Mouse (Mus musculus) embryonic facial prominence, embryonic 11.5 days (tissue): ENCODE measurements around the gene Olfr905. TPM values are rescaled to one million over a fixed set of nuclear protein-coding genes. Genes with fewer than 3 reads are reported as not detected.

ENCODE experiments used
- ATAC-seq: fragments of 200-750 bp; cut with Nextera tagmentation; replicated peaks from 2 replicates; pipeline ENCODE4 v1.8.0; 2017; ENCODE audit warnings: low read depth; ENCODE audit not compliant: insufficient number of reproducible peaks, low FRiP score, low TSS enrichment
- DNase-seq: peaks from one replicate; pipeline ENCODE4 v3.0.0-alpha.2; 2015; ENCODE audit warnings: low spot score
- H3K27ac ChIP-seq: fragments of 300-500 bp; sonication (generic); replicated peaks from 2 replicates; pipeline ENCODE4 v1.5.1; 2014; ENCODE audit warnings: mild to moderate bottlenecking, low read depth, low read length, control low read depth
- H3K27me3 ChIP-seq: fragments of 300-500 bp; sonication (generic); 2 replicates; pipeline ENCODE4 v1.6.1; 2014; ENCODE audit warnings: mild to moderate bottlenecking, low read length, moderate library complexity, mixed read lengths; ENCODE audit not compliant: control insufficient read depth, insufficient read depth
- H3K36me3 ChIP-seq: fragments of 300-500 bp; sonication (generic); replicated peaks from 2 replicates; pipeline ENCODE4 v1.6.1; 2014; ENCODE audit warnings: low read depth, mild to moderate bottlenecking, low read length, moderate library complexity, mixed read lengths; ENCODE audit not compliant: control insufficient read depth, insufficient read depth
- H3K4me1 ChIP-seq: fragments of 300-500 bp; sonication (generic); 2 replicates; pipeline ENCODE4 v1.6.1; 2014; ENCODE audit warnings: low read length, mixed read lengths; ENCODE audit not compliant: control insufficient read depth, insufficient read depth
- H3K4me2 ChIP-seq: fragments of 300-500 bp; sonication (generic); 2 replicates; pipeline ENCODE4 v1.6.1; 2014; ENCODE audit warnings: low read depth, mild to moderate bottlenecking, control low read depth, low read length, moderate library complexity
- H3K4me3 ChIP-seq: fragments of 300-500 bp; sonication (generic); 2 replicates; pipeline ENCODE4 v1.5.1; 2014; ENCODE audit warnings: low read depth, low read length, control low read depth
- H3K9ac ChIP-seq: fragments of 300-500 bp; sonication (generic); replicated peaks from 2 replicates; pipeline ENCODE4 v1.6.1; 2014; ENCODE audit warnings: mild to moderate bottlenecking, control low read depth, low read length
- H3K9me3 ChIP-seq: fragments of 300-500 bp; sonication (generic); replicated peaks from 2 replicates; pipeline ENCODE4 v1.6.1; 2016; ENCODE audit warnings: mild to moderate bottlenecking, low read length, inconsistent platforms, mixed read lengths; ENCODE audit not compliant: control insufficient read depth
- WGBS: fragments of 180-500 bp; shearing (Covaris S2); extraction: QIAGEN DNeasy Blood & Tissue Kit; methylation state at CpG from one replicate; pipeline ENCODE4 v1.1.7; 2014; 5-methylcytosine and 5-hydroxymethylcytosine counted together
- polyA plus RNA-seq: library from polyadenylated mRNA; unstranded; fragments of >200 nt; fragmentation: Nextera tagmentation; extraction: Ambion mirVana; gene quantifications from 2 replicates; pipeline ENCODE4 v1.2.1, GENCODE M21; 2014

Gene Olfr905
- polyA plus RNA-seq, 1 experiment from 2014 or later: not detected

GRCm38 (mm10) chr9:38512353-38512752 is 41.4 kb downstream of the Olfr905 start:
- H3K9ac ChIP-seq: no peak overlapping the region
- no peaks in the 10 kb centered on the region for H3K27me3 ChIP-seq
- H3K4me1 ChIP-seq: no peaks in the 10 kb centered on the region
- H3K4me3 ChIP-seq: no peak overlapping the region
- H3K9me3 ChIP-seq: no peaks in the 10 kb centered on the region
- ATAC-seq (no peak), DNase-seq (no peak)
- WGBS: 72% methylated on average over 2 of the region's 2 CpGs
- H3K27ac ChIP-seq: no peak overlapping the region
- no peak overlapping the region for H3K4me2 ChIP-seq
- H3K36me3 ChIP-seq: no peaks in the 10 kb centered on the region

DNA sequence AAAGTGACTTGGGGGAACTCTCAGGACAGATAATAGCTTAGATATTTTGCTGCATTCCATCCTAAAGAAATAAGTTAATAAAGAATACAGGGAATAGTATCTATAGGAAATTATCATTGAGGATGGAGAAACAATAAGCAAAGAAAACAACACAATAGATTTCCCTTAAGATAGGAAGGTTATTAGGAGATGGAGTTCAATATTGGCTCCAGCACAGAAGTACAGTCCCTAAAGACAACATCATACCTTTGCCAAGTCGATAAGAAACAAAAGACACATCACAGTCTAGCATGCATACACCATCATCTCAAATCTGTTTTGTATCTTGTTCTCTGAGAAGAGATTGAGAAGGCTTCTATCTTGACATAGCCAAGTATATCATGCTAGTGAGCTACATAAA is 50.4 kb downstream of the Olfr905 start, which contains the start of gene Olfr911-ps1:
Olfr911-ps1 (plus strand) TSS at position 301 of the 400 bp plus-strand sequence.
- Histone ChIP-seq H3K27me3 (no peaks in the 10 kb centered on the region), H3K9ac (no peak within 1 kb of the TSS), H3K4me2 (no peak within 1 kb of the TSS), H3K27ac (no peak within 1 kb of the TSS), H3K4me3 (no peak within 1 kb of the TSS), H3K36me3 (no peaks in the 10 kb centered on the region), H3K9me3 (no peaks in the 10 kb centered on the region), H3K4me1 (no peaks in the 10 kb centered on the region)
- ATAC-seq (no peak), DNase-seq (no peak)
- WGBS: 75% methylated on average over 1 of the region's 1 CpGs

Other genes with a start within 250 kb of the Olfr905 start
- gene Olfr143, start 218.3 kb upstream of the Olfr905 start, polyA plus RNA-seq: not detected in 2 replicates
- gene Olfr895, start 203.3 kb upstream of the Olfr905 start, polyA plus RNA-seq: not detected in 2 replicates
- gene Olfr896-ps1, start 180.0 kb upstream of the Olfr905 start, polyA plus RNA-seq: not detected in 2 replicates
- not detected in 2 replicates for gene Olfr25, start 142.0 kb upstream of the Olfr905 start, polyA plus RNA-seq
- gene Olfr898, start 122.7 kb upstream of the Olfr905 start, polyA plus RNA-seq: not detected in 2 replicates
- not detected in 2 replicates for gene Olfr250, start 104.2 kb upstream of the Olfr905 start, polyA plus RNA-seq
- not detected in 2 replicates for gene Olfr251, start 94.0 kb upstream of the Olfr905 start, polyA plus RNA-seq
- gene Olfr147, start 69.4 kb upstream of the Olfr905 start, polyA plus RNA-seq: not detected in 2 replicates
- gene Olfr901, start 41.7 kb upstream of the Olfr905 start, polyA plus RNA-seq: not detected in 2 replicates
- not detected in 2 replicates for gene Olfr902, start 23.5 kb upstream of the Olfr905 start, polyA plus RNA-seq
- gene Olfr904, start 8.0 kb upstream of the Olfr905 start, polyA plus RNA-seq: not detected in 2 replicates
- gene Olfr906, start 16.0 kb downstream of the Olfr905 start, polyA plus RNA-seq: not detected in 2 replicates
- gene Olfr907, start 24.7 kb downstream of the Olfr905 start, polyA plus RNA-seq: not detected in 2 replicates
- not detected in 2 replicates for gene Olfr911-ps1, start 50.5 kb downstream of the Olfr905 start, polyA plus RNA-seq
- not detected in 2 replicates for gene Olfr910, start 66.7 kb downstream of the Olfr905 start, polyA plus RNA-seq
- gene Olfr912, start 109.1 kb downstream of the Olfr905 start, polyA plus RNA-seq: not detected in 2 replicates
- gene Olfr913, start 121.7 kb downstream of the Olfr905 start, polyA plus RNA-seq: not detected in 2 replicates
- not detected in 2 replicates for gene Olfr914, start 134.0 kb downstream of the Olfr905 start, polyA plus RNA-seq
- gene Olfr916, start 188.8 kb downstream of the Olfr905 start, polyA plus RNA-seq: not detected in 2 replicates
- gene Olfr917, start 194.7 kb downstream of the Olfr905 start, polyA plus RNA-seq: not detected in 2 replicates
- gene Olfr918, start 203.5 kb downstream of the Olfr905 start, polyA plus RNA-seq: not detected in 2 replicates
- gene Olfr919, start 232.6 kb downstream of the Olfr905 start, polyA plus RNA-seq: not detected in 2 replicates
- gene Vwa5a, start 247.2 kb downstream of the Olfr905 start, polyA plus RNA-seq: 11.5 and 13.6 TPM in 2 replicates